Mouse (Mus musculus) midbrain, postnatal 0 days (tissue): ENCODE data around the gene Myl12a. TPM values are rescaled to one million over a fixed set of nuclear protein-coding genes. Genes with fewer than 3 reads are reported as not detected.
A peak's percentile ranks its signal among the peaks of the same experiment; 100 is the strongest.

ENCODE experiments used
- ATAC-seq: fragments of 200-750 bp; cut with Nextera tagmentation; 2 replicates; pipeline ENCODE4 v1.8.0; 2017; ENCODE audit warnings: moderate number of reproducible peaks, mild to moderate bottlenecking, moderate TSS enrichment, moderate library complexity; ENCODE audit not compliant: low FRiP score
- DNase-seq: peaks from one replicate; pipeline ENCODE4 v3.0.0-alpha.2; 2015; ENCODE audit warnings: low spot score
- H3K27ac ChIP-seq: fragments of 300-500 bp; sonication (generic); 2 replicates; pipeline ENCODE4 v1.5.1; 2014; ENCODE audit warnings: low read depth, mild to moderate bottlenecking, low read length, mixed read lengths
- H3K27me3 ChIP-seq: fragments of 300-500 bp; sonication (generic); 2 replicates; pipeline ENCODE4 v1.6.1; 2014; ENCODE audit warnings: low read length, control low read depth, mixed read lengths; ENCODE audit not compliant: insufficient read depth
- H3K36me3 ChIP-seq: fragments of 300-500 bp; sonication (generic); 2 replicates; pipeline ENCODE4 v1.6.1; 2014; ENCODE audit warnings: low read length, control low read depth, mixed read lengths; ENCODE audit not compliant: insufficient read depth
- H3K4me1 ChIP-seq: fragments of 300-500 bp; sonication (generic); 2 replicates; pipeline ENCODE4 v1.6.1; 2014; ENCODE audit warnings: mild to moderate bottlenecking, control low read depth, antibody characterized with exemption, low read length, mixed read lengths; ENCODE audit not compliant: insufficient read depth
- H3K4me2 ChIP-seq: fragments of 300-500 bp; sonication (generic); 2 replicates; pipeline ENCODE4 v1.6.1; 2014; ENCODE audit warnings: low read depth, mild to moderate bottlenecking, low read length, mixed read lengths; ENCODE audit not compliant: poor library complexity, severe bottlenecking
- H3K4me3 ChIP-seq: fragments of 300-500 bp; sonication (generic); 2 replicates; pipeline ENCODE4 v1.5.1; 2014; ENCODE audit warnings: low read depth, mild to moderate bottlenecking, low read length, moderate library complexity
- H3K9ac ChIP-seq: fragments of 300-500 bp; sonication (generic); replicated peaks from 2 replicates; pipeline ENCODE4 v1.6.1; 2014; ENCODE audit warnings: mild to moderate bottlenecking, low read length, moderate library complexity, mixed read lengths; ENCODE audit not compliant: poor library complexity, severe bottlenecking
- H3K9me3 ChIP-seq: fragments of 300-500 bp; sonication (generic); 2 replicates; pipeline ENCODE4 v1.6.1; 2016; ENCODE audit warnings: low read length, control low read depth
- CTCF ChIP-seq: IDR thresholded peaks from 2 replicates; pipeline ENCODE4 v1.5.1; 2016; ENCODE audit warnings: antibody characterized with exemption, mild to moderate bottlenecking
- WGBS: fragments of 180-500 bp; shearing (Covaris S2); extraction: QIAGEN DNeasy Blood & Tissue Kit; methylation state at CpG from one replicate; pipeline ENCODE4 v1.1.7; 2014; 5-methylcytosine and 5-hydroxymethylcytosine counted together
- polyA plus RNA-seq: library from polyadenylated mRNA; unstranded; fragments of >200 nt; fragmentation: Nextera tagmentation; extraction: Ambion mirVana; gene quantifications from 2 replicates; pipeline ENCODE4 v1.2.1, GENCODE M21; 2015
- total RNA-seq: library from RNA; depleted of rRNA; stranded (reverse); fragments of >200 nt; gene quantifications from 2 replicates; pipeline ENCODE4 v1.2.3, GENCODE M21; 2014

Gene Myl12a
- total and polyA plus RNA-seq, 2 experiments from 2014 or later, result 40.9 to 65.3 TPM

DNA sequence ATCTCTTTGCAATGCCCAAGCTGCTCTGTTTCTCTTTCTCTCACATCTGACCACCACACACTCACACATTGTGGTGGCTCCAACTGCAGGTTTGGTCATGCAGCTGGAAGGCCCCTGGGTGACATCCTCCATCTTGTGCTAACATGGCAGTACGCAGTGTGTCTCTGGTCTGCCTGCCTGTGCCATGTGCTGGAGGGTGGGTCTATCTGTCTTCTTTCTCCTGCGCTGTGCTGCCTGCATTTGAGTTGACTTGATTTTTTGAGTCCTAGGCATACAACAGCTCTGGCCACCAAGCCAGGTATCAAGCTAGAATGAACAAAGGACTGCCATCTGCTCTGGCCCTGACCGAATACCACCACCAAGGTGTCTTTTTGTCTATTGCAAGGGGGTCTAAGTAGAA is 15.5 kb upstream of the Myl12a start:
- H3K9ac ChIP-seq, result no peak overlapping the region
- no peaks in the 10 kb centered on the region for H3K36me3 ChIP-seq
- WGBS, result 99% methylated on average over 3 of the region's 3 CpGs
- no peaks in the 10 kb centered on the region for H3K27me3 ChIP-seq
- H3K9me3 ChIP-seq, result no peaks in the 10 kb centered on the region
- no peak overlapping the region for H3K27ac ChIP-seq
- DNase-seq, result no peak
- no peaks in the 10 kb centered on the region for H3K4me1 ChIP-seq
- no peak for ATAC-seq
- no peak overlapping the region for H3K4me2 ChIP-seq
- no peak for TF ChIP-seq CTCF
- no peak overlapping the region for H3K4me3 ChIP-seq

DNA sequence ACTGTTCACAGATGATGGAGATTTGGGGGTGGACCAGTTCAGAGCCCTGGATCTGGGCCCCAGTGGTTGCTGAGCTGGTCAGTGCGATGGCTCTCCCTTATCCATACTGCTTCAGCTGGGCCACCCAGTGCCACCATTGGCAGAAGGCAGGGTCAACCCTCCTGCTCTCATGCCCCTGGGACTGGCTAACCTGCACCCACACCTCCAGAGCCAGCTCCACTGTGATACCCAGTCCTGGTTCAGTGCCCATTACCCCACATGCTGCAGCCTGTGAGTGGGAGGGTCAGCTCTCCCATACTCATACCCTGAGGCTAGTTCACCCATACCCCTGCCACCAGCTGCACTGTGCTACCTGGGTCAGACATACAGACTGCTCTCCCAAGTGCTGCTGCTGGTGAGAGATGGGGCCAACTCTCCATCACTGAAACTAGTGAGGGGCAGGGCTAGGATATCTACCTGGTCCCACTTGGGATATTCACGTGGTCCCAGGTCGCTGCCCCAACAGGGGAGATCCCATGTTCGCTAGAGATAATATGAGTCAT is 14.8 kb upstream of the Myl12a start:
- no peaks in the 10 kb centered on the region for H3K27me3 ChIP-seq
- no peak overlapping the region for H3K9ac ChIP-seq
- no peak overlapping the region for H3K4me3 ChIP-seq
- H3K36me3 ChIP-seq, result no peaks in the 10 kb centered on the region
- ATAC-seq, result no peak
- no peak overlapping the region for H3K4me2 ChIP-seq
- DNase-seq, result no peak
- H3K4me1 ChIP-seq, result no peaks in the 10 kb centered on the region
- WGBS, result 95% methylated on average over 4 of the region's 4 CpGs
- H3K9me3 ChIP-seq, result no peaks in the 10 kb centered on the region
- no peak overlapping the region for H3K27ac ChIP-seq
- TF ChIP-seq CTCF, result no peak

DNA sequence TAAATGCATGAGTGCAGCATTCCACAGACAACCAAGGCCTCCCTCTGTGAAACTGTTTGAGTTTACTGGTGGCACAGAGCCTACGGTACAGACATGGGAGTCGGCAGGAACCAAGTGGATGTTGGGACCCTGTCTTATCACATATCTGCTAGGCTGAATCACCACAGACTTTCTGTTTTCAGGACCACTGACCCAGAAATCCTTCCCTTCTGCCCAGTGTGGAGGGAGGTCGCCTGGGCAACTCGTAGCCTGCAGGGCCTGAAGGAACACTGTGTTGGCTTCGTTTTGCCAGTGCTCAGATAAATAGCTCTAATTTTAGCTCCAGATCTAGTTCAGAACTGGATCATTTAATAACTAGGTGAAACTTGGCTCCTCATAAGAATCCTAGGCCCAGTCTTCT is 12.2 kb upstream of the Myl12a start:
- Histone ChIP-seq H3K4me1 (no peaks in the 10 kb centered on the region), H3K27me3 (no peaks in the 10 kb centered on the region), H3K9me3 (no peaks in the 10 kb centered on the region), H3K9ac (no peak overlapping the region), H3K27ac (no peak overlapping the region), H3K4me2 (no peak overlapping the region), H3K36me3 (no peaks in the 10 kb centered on the region), H3K4me3 (no peak overlapping the region)
- no peak for TF ChIP-seq CTCF
- 42% methylated on average over 5 of the region's 5 CpGs for WGBS
- DNase-seq (no peak), ATAC-seq (no peak)

DNA sequence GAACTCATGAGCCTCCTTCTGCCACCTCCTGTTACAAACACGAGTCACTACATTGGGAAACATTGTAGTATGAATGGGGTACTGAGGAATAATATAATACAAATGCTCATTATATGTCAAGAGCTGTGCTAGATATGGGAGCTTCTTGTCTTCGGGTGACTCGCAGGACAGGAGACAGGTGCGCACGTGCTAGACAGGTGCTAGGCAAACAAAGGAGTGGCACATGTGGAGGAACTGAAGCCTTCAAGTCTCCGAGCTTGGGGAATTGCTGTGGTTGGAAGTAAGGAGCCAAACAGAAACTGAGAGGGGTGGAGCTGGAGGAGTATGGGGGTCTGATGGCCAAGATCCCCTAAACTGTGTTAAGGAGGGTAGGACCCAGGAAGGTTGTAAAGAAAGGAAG is 10.4 kb upstream of the Myl12a start:
- no peaks in the 10 kb centered on the region for H3K27me3 ChIP-seq
- H3K9me3 ChIP-seq, result no peaks in the 10 kb centered on the region
- H3K4me1 ChIP-seq, result no peaks in the 10 kb centered on the region
- H3K4me2 ChIP-seq, result no peak overlapping the region
- H3K9ac ChIP-seq, result no peak overlapping the region
- TF ChIP-seq CTCF, result no peak
- H3K36me3 ChIP-seq, result no peaks in the 10 kb centered on the region
- 87% methylated on average over 6 of the region's 6 CpGs for WGBS
- no peak overlapping the region for H3K4me3 ChIP-seq
- DNase-seq (no peak), ATAC-seq (no peak)
- H3K27ac ChIP-seq, result no peak overlapping the region

DNA sequence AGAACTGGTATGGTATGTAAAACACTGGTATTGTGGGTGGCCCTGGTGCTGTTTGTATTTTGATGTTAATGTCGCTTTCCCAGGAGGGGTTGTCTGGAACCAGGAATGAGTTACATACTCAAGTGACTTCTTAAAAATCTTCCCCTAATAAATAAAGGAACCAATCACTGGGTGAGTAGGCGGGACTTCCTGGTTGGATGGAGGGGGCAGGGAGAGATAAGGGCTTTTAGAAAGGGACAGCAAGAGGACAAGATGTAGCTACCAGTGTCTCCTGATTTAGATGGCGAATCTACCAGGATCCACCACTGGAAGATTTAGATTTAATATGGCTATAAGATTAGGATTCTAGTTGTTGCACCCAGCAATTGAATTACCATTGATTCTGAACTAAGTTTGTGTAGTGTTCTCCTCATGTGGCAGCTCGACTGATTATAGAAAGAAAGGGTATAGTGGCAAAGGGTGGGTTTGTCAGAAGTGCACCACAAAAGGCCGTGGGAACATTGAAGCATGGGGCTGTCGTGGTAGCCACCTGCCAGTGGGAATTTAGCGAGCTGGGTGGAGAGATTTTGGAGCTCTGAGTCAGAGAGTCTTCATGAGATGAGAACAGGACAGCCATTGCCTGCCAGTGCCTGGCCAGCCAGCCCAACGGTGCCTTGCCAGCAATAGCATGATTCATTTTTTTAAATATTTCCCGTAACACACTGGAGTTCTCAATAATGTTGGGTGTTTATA is 9.4 kb upstream of the Myl12a start:
- Histone ChIP-seq H3K4me2 (no peak overlapping the region), H3K9ac (no peak overlapping the region), H3K27me3 (no peaks in the 10 kb centered on the region), H3K36me3 (no peaks in the 10 kb centered on the region), H3K27ac (no peak overlapping the region), H3K4me1 (no peaks in the 10 kb centered on the region), H3K9me3 (no peaks in the 10 kb centered on the region), H3K4me3 (no peak overlapping the region)
- 89% methylated on average over 9 of the region's 9 CpGs for WGBS
- DNase-seq (no peak), ATAC-seq (no peak)
- no peak for TF ChIP-seq CTCF

DNA sequence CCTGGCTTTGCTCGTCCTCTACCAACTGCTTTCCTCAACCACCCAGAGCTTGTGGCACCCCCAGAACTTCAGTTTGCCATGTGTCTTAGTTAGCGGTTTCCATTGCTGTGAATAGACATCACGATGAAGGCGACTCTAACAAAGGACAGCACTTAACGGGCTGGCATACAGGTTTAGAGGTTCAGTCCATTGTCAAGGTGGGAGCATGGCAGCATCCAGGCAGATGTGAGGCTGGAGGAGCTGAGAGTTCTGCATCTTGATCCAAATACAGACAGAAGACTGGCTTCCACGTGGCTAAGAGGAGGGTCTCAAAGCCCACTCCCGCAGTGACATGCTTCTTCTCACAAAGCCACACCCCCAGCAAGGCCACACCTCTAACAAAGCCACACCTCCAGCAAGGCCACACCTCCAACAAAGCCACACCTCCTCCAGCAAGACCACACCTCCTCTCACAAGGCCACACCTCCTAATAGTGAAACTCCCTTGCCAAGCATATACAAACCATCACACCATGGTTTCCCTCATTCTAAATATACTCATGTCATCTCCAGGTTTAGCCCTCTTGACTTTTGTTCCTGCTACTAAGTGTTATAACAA is 8.1 kb upstream of the Myl12a start:
- no peaks in the 10 kb centered on the region for H3K27me3 ChIP-seq
- no peak overlapping the region for H3K4me2 ChIP-seq
- H3K9ac ChIP-seq, result no peak overlapping the region
- H3K4me3 ChIP-seq, result no peak overlapping the region
- DNase-seq, result no peak
- H3K27ac ChIP-seq, result no peak overlapping the region
- 63% methylated on average over 7 of the region's 7 CpGs for WGBS
- H3K4me1 ChIP-seq, result no peaks in the 10 kb centered on the region
- peak; percentile 56; the same call in 1 of the 2 replicates for ATAC-seq
- no peaks in the 10 kb centered on the region for H3K9me3 ChIP-seq
- H3K36me3 ChIP-seq, result no peaks in the 10 kb centered on the region
- no peak for TF ChIP-seq CTCF
